Mouse (Mus musculus): ENCODE measurements around the gene Suclg2.

Gene Suclg2

DNA sequence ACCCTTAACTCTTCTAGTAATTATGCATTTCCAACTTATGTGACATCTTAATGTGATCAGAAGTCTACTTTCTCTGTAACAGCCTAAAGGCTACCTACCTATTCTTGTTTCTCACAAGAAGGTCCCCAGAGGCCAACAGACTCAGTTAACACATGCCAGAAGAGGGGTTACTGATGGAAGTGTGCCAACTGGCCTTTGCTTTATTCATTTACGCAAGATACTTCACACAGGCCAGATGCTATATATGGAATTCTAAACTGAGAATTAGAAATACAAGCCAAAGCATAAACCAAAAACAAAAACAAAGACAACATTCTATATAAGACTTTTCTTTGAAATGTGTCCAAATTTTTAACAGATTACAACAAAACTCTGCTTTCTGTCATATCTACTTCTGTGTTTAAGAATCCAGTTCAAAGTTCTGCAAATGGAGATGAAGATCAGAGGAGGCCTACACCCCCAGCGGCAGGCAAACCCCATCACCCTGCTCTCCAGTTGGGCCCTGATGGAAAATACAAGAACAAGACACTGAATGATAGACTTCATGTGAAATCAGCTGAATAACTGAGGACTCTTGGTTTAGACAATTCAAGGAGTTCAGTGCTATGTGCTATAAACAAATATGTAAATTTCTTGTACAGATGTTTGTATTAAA is 155.1 kb downstream of the Suclg2 start:
- no peak for DNase-seq (ENCODE audit: low spot score in 2 of 2)

DNA sequence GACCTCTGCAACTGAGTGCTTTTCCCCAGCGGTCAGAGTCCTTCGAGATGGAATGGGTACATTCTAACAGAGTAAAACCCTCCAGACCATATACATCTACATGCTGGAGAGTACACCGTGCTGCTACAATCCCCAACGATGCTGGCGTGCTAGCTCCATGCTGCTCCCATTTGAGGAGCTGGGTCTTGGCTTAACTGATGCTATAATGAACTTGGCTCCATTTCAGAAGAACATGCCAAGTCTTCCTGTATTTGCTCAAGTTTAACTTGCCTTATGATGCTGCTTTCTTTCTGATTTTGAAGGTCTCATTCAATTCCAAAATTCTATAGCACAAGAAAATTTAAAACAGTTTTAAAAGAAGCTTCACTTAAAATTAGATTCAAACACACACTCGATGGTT is 162.3 kb downstream of the Suclg2 start:
- no peak for DNase-seq (ENCODE audit: low spot score in 2 of 2)

DNA sequence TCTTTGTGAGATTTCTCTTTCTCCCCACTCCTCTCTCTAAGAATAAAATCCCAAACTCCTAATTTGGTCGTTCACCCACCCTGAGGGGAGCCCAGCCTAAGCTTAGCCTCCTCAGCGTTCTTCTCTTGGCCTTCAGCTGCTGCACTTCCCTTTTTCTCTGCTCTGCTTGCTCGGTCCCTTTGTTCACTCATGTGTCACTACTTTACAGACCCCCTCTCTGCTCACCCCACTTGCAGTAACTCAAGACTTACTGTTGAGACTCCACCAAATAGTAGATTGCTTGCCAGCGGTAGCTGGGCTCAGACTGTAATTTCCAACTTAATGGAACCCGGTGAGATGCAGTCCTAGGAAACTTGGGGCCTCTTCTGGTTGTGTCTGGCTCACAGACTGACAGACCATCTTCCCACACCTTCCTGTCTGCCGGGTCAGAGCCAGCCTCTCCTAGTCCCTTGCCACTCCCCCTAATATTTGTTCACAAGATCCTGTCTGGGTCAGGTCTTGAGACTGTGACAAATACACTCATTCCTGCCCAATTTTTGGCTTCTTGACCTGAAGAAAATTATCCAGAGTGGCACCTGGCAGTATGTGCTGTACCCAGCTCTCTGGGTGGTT is 166.2 kb downstream of the Suclg2 start:
- no peak for DNase-seq (ENCODE audit: low spot score in 2 of 2)

DNA sequence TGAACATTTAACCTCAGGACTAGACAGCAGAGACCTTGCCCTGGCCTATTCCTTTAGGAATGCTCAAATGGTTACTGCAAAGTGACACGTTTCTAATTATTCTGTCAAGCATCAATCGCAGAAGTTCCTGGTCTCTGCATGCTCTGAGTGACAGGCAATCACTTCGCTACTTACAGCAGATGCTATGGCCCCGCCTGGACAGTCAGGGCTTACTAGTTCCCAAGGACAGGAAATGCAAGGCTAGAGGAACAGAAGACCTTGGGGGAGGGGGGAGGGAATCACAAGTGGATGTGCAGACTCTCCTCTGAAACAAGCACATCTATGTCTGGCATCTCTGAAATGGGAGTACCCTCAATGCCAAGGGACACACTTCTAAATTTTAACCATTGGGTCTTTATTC is 167.6 kb downstream of the Suclg2 start:
- DNase-seq (ENCODE audit: low spot score in 2 of 2), result no peak

DNA sequence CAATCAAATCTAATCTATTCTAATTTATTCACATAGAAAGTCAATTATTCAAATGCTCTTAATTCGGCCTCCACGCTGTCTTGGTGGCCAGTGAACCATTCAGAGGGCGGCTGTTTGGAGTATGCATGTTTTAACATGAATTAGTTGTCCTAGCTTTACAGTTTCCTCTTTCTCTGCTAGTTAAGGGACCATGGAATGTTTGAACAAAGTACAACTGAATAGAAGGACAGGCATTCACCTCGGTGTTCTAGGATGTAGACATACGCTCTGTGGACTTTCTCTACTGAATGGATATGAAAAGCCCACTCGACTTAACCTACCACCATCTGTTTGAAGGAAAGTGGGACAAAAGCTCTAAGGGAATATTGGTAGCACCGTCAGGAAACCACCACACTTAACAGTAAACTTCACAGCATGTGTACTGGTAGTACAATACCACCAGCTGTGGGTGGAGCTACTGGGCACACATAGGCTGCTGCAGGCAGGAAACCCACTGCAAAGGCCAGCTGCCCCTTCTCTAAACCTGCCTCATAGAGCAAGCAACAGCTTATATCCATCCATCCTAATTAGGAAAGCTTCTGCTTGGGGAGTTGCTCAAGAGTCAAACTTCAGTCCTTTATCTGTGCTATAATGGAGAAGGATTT is 172.3 kb downstream of the Suclg2 start:
- no peak for DNase-seq (ENCODE audit: low spot score in 2 of 2)

DNA sequence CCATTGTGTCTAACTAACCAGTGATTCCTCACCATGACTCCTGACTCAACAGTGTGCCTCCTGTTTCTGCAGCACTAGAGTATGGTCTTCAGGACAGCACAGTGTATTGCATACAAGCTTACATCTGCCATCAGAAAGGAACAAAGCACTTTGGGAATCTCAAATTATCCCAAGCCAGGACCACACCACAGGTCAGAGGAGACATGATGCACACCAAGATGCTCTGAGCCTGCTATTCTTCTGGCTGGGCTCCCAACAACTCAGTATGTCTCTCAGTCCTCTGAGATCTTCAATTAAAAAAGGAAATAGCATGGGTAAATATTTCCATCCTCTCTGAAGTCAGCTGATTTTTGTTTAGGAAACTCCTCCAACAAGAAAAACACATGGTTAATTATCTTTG is 172.9 kb downstream of the Suclg2 start:
- no peak for DNase-seq (ENCODE audit: low spot score in 2 of 2)

DNA sequence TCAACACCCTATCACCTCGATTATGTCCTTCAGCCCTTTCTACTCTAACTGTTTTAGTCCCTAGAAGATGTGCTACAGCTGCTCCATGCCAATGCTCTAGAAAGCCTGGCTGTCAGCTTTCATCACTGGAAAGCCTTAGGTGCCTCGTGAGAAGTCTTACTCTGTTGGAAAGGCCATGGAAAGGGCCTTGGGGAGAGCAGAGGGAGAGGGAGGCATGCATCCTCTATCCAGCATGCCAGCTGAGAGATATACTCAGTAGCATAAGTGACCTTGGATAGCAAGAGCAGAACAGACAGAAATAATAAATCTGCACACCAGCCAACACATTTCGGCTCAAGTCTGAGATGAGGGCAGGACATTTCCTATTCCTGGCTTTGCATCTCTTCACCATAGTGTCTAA is 173.3 kb downstream of the Suclg2 start:
- DNase-seq (ENCODE audit: low spot score in 2 of 2), result no peak

DNA sequence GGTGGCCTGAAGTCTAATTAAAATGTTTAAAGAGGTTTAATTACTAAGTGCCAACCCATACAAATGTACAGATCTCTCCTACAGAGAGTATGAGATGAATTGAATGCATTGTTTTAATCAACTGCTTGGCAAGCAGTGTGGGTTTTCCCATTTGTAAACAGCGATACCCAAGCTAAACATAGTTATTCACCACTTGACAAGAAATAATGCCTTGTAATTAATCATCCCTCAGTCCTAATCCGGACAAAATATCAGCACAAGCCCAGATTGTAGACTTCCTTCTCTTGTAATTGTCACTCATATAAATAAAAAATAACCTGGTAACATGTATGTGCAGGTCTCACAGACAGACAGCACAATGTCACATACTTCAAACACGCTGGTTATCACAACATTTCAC is 183.4 kb downstream of the Suclg2 start:
- DNase-seq (ENCODE audit: low spot score in 2 of 2), result no peak

DNA sequence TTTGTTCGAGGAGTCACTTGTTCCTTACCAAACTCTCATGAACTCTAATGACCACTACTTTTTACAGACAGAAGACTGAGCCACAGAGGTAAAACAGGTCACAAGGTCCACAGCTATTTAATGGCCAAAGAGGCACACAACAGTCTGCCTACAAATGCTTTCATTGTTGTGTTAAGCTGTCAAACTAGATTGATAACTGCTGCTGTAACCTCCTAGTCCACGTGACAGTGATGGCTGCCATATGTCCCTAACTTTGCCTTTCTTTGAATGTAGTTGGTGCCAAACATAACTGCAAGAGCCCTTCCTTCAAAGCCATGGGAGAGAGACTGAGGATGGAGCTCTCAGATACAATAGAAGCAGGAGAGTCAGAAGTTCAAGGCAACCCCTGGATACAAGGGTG is 198.8 kb downstream of the Suclg2 start:
- no peak for DNase-seq (ENCODE audit: low spot score in 2 of 2)

DNA sequence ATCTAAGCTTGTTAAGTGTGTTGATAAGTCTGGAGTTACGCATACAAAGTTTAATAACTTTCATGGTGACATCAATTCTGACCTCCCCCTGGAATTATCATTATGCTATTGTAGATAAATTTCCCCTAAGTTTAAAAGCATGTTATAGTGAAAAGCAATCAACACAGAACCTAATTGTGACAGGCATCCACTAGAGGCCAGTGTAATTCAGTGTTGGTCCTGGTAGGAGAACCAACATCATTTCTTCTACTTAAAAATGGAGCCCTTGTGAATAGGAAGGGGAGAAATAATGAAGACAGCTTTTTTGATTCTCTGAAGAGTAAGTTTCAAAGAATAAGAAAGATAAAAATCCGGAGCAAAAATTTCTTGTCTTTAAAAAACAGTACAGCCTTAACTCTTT is 200.2 kb downstream of the Suclg2 start:
- DNase-seq (ENCODE audit: low spot score in 2 of 2), result no peak

DNA sequence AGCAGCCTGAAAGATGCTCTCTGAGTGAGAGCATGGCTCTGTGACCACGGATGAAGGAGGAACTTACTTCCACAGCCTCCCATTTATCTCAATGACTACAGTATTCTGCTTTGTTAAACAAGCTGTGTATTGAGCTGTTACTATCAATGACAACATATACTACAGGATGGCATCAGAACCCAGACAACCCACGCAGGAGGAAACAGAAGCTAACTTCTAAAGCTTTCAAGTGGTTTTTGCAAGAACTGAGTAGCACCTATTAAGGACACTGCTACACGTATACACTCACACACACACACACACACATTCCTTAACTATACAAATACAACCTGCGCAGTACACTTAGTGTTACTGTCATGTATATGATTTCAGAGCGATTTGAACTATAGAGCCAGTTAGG is 202.9 kb downstream of the Suclg2 start:
- no peak for DNase-seq (ENCODE audit: low spot score in 2 of 2)

DNA sequence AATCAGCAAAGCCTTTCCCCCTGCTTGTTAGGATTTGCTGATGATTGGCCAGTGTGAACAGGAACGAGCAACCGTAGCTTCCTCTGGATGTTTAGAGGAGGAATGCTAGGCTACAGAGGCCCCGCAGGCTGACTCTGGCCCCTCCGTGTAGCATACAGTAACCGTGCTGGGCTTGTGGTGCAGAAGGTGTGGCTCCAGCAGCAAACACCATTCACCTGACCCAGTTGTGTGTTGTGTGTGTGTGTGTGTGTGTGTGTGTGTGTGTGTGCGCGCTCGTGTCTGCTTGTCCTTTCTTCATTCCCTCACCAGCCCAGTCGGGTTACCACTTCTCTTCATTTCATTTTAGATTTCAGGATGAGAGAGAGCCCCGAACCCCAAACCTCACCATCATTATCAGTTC is 203.9 kb downstream of the Suclg2 start:
- no peak for DNase-seq (ENCODE audit: low spot score in 2 of 2)

DNA sequence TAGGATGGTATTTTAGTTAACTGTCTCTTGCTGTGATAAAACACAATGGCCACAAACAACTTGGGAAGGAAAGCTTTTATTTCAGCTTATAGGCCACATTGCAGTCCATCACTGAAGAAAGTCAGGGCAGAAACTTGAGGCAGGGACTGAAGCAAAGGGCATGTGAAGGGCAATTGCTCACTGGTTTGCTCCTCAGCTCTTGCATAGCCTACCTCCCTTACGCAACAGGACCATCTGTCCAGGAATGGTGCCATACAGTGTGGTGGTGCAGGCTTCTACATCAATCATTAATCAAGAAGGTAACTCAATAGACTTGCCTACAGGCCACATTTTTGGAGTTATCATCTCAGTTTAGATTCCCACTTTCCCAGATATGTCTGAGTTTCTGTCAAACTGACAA is 206.9 kb downstream of the Suclg2 start:
- DNase-seq (ENCODE audit: low spot score in 2 of 2), result no peak

DNA sequence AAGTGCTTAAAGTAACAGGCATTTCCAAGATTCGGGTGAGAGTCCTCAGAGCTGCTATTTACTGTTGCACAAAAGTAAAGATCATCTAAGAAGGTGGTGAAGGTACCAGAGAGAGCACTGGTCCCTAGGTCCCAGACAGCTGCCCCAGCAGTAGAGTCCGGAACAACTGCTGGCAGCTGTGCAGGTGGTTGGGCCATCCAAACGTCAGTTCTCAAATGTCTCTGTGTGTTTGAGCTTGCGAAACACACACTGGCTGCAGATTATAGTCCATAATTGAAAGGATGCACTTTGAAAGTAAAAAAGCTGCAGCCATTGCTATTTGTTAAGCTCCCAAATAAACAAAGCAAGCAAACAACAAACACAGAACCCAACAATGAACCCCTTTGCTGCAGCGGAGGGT is 217.8 kb downstream of the Suclg2 start:
- no peak for DNase-seq (ENCODE audit: low spot score in 2 of 2)

DNA sequence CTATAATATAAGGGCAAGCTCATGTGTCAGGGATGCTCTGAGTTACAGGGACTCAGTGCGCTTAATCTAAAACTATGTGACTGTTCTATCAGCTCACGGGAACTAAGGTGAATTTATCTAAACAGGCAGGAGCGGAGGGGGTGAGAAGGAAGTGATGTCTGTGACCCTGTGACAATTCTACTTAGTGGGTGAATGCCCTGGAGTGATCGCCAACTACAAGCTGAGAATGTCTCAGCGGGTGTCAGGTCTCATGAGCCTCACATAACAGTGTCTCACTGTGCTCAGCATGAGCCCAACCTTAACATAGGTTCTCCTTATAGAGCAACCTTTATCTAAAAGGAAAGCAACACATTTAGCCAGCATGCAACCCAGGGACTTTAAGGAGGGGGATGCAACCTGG is 219.0 kb downstream of the Suclg2 start:
- no peak for DNase-seq (ENCODE audit: low spot score in 2 of 2)

DNA sequence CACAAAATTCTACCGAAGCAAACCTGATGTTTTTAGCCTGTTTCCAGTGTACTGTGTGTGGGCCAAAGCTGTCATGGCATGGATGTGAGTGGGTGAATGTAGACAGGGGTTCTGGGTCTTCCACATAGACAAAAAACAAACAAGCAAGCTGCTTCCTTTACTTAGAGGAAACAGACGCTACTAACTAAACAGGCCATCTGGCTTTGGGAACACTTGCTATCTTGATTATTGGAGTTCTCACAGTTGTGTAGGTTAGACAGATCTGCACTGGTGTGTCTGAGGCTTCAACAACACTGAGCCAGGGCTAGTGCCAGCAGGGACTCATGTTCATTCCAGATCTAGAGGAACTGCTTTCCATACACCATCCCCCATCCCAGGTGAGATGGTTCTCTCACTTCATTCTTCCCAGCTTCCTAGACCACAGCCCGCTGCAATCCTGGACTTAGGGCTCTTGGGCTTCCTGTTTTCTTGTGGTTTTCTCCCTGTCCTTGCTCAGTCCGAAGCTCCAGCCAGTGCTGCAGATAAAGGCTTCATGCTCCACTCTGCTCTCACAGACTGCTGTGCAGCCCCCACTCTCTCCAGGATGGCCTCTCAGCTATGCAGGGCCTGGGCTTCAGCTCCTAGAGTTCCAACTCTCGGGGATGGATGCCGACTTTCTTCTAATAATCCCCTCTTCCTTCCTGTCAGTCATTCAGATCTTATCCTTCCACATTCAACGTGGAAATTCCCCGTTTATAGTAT is 226.2 kb downstream of the Suclg2 start:
- DNase-seq (ENCODE audit: low spot score in 2 of 2), result no peak

DNA sequence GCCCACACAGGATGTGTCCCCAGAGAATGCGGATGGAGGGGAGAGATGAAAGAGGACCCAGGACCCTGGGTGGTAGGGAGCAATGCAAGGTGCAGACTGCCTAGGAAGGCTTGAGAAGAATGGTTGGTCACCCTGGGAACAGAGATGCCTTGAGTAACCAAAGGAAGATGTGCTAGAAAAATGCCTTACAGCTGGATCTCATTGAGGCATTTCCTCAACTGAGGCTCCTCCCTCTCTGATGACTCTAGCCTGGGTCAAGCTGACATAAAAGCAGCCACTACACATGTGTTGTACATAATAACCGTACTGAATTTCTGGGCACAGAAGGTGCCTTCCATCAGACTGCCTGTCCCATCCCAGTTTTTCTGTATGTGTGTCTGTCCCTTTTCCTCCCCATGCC is 227.6 kb downstream of the Suclg2 start:
- DNase-seq (ENCODE audit: low spot score in 2 of 2), result no peak

DNA sequence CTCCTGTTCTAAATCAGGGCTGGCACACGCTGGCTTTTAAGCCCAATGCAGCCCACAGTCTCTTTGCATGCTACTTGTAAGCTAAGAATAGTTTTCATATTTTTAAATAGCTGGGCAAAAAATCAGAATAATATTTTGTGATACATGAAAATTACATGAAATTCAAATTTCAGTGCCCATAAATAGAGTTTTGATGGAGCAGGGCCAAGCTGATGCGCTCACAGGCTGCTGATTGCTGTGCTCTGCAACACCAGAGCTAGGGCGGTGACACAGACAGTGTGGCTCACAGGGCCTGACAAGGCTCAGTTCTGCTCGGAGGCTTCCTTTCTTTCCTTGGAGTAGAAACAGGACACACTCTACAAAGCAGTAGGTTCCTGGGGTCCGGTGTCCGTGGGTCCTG is 232.8 kb downstream of the Suclg2 start:
- DNase-seq (ENCODE audit: low spot score in 2 of 2), result no peak

DNA sequence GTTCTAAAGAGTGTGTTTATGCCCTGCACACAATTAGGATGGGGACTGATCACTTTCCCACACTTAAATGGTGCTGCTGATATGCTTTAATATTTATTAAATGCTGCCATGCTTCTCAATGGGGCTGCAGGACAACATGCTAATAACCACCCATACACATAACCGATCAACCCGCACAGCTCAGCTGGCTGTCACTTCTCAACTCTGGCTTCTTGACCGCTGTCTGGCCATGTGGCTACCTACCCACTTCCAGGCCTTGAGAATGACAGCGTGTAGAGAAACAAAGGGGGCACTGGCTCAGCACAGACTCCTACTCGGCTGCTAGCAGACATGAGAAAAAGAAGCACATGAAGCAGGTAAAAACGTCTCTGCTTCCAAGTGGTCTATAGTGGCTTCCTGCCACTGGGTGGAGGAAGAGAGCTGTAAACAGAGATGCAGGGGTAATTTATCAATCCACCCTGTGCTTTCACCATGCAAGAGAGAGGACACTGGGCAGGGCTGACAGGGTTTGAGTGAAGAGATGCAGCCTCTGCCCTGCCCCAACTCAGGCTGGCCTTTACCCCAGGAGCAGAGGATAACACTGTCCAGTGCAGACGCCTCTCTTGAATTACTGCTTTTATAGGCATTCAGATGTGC is 234.3 kb downstream of the Suclg2 start:
- DNase-seq (ENCODE audit: low spot score in 2 of 2), result peak in 1 of 2 experiments; percentile 5

DNA sequence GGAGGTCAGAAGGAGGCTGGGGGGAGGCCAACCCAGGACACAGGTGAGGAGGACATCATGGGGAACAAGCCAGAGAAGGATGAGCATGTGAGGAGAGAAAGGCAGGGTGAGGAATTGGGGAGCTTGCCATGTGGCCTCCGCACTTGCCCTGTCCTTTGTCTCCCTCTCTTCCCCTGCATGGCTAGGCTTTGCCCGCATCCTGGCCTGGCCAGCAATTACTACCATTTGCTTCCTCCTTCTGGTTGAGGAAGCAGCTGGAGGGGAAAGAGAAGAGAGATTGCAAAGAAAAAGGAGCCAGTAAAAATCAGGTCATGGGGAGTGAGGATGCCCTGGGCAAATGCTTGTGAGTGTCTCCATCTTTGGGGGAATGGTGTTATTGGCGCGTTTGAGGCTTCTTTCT is 234.9 kb downstream of the Suclg2 start:
- no peak for DNase-seq (ENCODE audit: low spot score in 2 of 2)

DNA sequence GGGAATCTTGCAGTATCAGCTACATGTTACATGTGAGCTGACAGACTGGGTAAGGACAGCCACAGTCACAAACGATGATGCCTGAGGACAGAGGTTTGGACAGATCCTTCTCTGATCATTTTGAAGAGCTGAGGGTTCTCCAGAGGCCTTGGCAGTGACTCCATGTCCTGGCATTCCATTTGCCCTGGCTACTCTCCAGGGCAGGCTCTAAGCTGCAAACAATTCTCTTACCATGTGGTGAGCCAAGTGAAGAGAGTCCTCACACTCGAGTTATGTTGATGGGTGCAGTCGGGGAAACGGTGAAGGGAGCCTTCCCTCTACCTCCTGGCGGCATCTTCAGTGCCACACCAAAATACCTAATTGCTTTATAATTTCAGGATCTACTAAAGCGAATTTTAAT is 235.5 kb downstream of the Suclg2 start:
- no peak for DNase-seq (ENCODE audit: low spot score in 2 of 2)

DNA sequence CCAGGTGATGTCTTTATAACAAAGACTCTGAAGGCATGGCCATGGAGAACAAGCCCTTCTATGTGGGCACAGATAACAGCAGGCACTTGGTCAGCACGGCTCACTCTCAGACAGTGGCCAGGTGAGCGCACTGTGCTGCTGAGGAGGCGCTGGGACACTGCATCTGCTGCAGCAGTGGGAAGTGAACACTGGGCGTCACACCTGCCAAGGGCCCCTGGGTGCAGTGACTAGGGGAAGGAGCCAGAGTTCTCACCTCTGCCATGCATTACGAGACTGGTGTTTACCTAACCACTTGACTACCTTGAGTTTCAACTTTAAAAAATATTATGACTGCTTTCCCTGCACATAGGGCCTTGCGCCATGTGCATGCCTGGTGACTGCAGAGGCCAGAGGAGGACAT is 238.8 kb downstream of the Suclg2 start:
- no peak for DNase-seq (ENCODE audit: low spot score in 2 of 2)

All from urinary bladder, adult 18-20 months (tissue).